Mouse (Mus musculus) intestine, postnatal 0 days (tissue): ENCODE measurements around the gene Ppt2. TPM values are rescaled to one million over a fixed set of nuclear protein-coding genes. Genes with fewer than 3 reads are reported as not detected.
A peak's percentile ranks its signal among the peaks of the same experiment; 100 is the strongest.

Experiments used
- ATAC-seq: fragments of 200-750 bp; cut with Nextera tagmentation; 2 replicates; pipeline ENCODE4 v1.8.0; 2017; ENCODE audit warnings: mild to moderate bottlenecking, moderate TSS enrichment, moderate library complexity
- H3K27ac ChIP-seq: fragments of 300-500 bp; sonication (generic); 2 replicates; pipeline ENCODE4 v1.5.1; 2014; ENCODE audit warnings: mild to moderate bottlenecking, low read depth, low read length, moderate library complexity
- H3K27me3 ChIP-seq: fragments of 300-500 bp; sonication (generic); replicated peaks from 2 replicates; pipeline ENCODE4 v1.6.1; 2014; ENCODE audit warnings: low read length, mixed read lengths; ENCODE audit not compliant: control insufficient read depth, insufficient read depth
- H3K36me3 ChIP-seq: fragments of 300-500 bp; sonication (generic); 2 replicates; pipeline ENCODE4 v1.6.1; 2014; ENCODE audit warnings: mild to moderate bottlenecking, moderate library complexity; ENCODE audit not compliant: control insufficient read depth, insufficient read depth
- H3K4me1 ChIP-seq: fragments of 300-500 bp; sonication (generic); replicated peaks from 2 replicates; pipeline ENCODE4 v1.6.1; 2014; ENCODE audit warnings: antibody characterized with exemption, low read length, mixed read lengths; ENCODE audit not compliant: control insufficient read depth, insufficient read depth
- H3K4me2 ChIP-seq: fragments of 300-500 bp; sonication (generic); replicated peaks from 2 replicates; pipeline ENCODE4 v1.6.1; 2014; ENCODE audit warnings: low read depth, mild to moderate bottlenecking, moderate library complexity
- H3K4me3 ChIP-seq: fragments of 300-500 bp; sonication (generic); 2 replicates; pipeline ENCODE4 v1.5.1; 2014; ENCODE audit warnings: low read depth, low read length
- H3K9ac ChIP-seq: fragments of 300-500 bp; sonication (generic); 2 replicates; pipeline ENCODE4 v1.6.1; 2014; ENCODE audit warnings: mild to moderate bottlenecking, low read depth, low read length
- H3K9me3 ChIP-seq: fragments of 300-500 bp; sonication (generic); 2 replicates; pipeline ENCODE4 v1.6.1; 2016; ENCODE audit warnings: mixed run types; ENCODE audit not compliant: control insufficient read depth
- CTCF ChIP-seq: sonication (generic); IDR thresholded peaks from 2 replicates; pipeline ENCODE4 v1.5.1; 2016; ENCODE audit warnings: low read depth, mild to moderate bottlenecking, control low read depth, antibody characterized with exemption, moderate library complexity
- WGBS: fragments of 180-500 bp; shearing (Covaris S2); extraction: QIAGEN DNeasy Blood & Tissue Kit; methylation state at CpG from one replicate; pipeline ENCODE4 v1.1.7; 2014; 5-methylcytosine and 5-hydroxymethylcytosine counted together
- polyA plus RNA-seq: library from polyadenylated mRNA; unstranded; fragments of >200 nt; fragmentation: Nextera tagmentation; extraction: Ambion mirVana; gene quantifications from 2 replicates; pipeline ENCODE4 v1.2.1, GENCODE M21; 2015

Ppt2 gene
- polyA plus RNA-seq, 1 experiment from 2014 or later, result 17.2 TPM

- peak; percentile 95 for ATAC-seq
- H3K9ac ChIP-seq, result peak within 1 kb of the TSS; percentile 85
- peaks cover 21% of the 10 kb centered on the region; the same call in 1 of the 2 replicates for H3K36me3 ChIP-seq
- H3K4me1 ChIP-seq, result peaks cover 7% of the 10 kb centered on the region; the same call in 1 of the 2 replicates
- TF ChIP-seq CTCF, result no peak
- H3K27me3 ChIP-seq, result no peaks in the 10 kb centered on the region
- H3K9me3 ChIP-seq, result no peaks in the 10 kb centered on the region
- H3K27ac ChIP-seq, result peak within 1 kb of the TSS; percentile 91
- WGBS, result 1% methylated on average over 30 of the region's 30 CpGs
- H3K4me3 ChIP-seq, result peak within 1 kb of the TSS; percentile 79
- peak within 1 kb of the TSS; percentile 91 for H3K4me2 ChIP-seq
Measured at GRCm38 (mm10) chr17:34603375-34604060, 24.8 kb downstream of the Ppt2 start, which contains the start of gene Rnf5. Gene Rnf5, minus strand, starts transcription at chr17:34603690.

GRCm38 (mm10) chr17:34601796-34602195 lies 26.5 kb downstream of the Ppt2 start:
- 85% methylated on average over 11 of the region's 12 CpGs for WGBS
- Histone ChIP-seq H3K27me3 (no peaks in the 10 kb centered on the region), H3K9ac (no peak overlapping the region), H3K4me2 (no peak overlapping the region), H3K4me3 (no peak overlapping the region), H3K27ac (no peak overlapping the region), H3K4me1 (peaks cover 9% of the 10 kb centered on the region; the same call in 1 of the 2 replicates), H3K36me3 (peaks cover 20% of the 10 kb centered on the region; the same call in 1 of the 2 replicates), H3K9me3 (no peaks in the 10 kb centered on the region)
- no peak for TF ChIP-seq CTCF
- ATAC-seq, result no peak

DNA sequence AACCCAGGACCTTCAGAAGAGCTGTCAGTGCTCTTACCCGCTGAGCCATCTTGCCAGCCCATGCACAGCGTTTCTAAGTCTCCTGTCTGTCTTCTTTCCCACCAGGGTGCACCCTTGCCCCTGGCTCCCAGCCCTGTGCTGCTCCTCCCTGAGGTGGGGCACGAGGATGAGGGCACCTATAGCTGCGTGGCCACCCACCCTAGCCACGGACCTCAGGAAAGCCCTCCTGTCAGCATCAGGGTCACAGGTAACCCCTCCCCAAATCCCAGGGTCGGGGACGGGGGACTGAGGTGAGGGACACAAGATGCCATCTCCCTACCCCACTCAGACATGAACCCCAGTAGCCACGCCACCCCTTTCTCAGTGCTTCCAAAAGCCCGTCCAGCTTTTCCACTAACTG lies 28.4 kb downstream of the Ppt2 start:
- Histone ChIP-seq H3K9me3 (no peaks in the 10 kb centered on the region), H3K4me1 (peaks cover 5% of the 10 kb centered on the region; the same call in 1 of the 2 replicates), H3K27ac (no peak overlapping the region), H3K4me2 (no peak overlapping the region), H3K4me3 (no peak overlapping the region), H3K27me3 (no peaks in the 10 kb centered on the region), H3K36me3 (peaks cover 36% of the 10 kb centered on the region; the same call in 1 of the 2 replicates), H3K9ac (no peak overlapping the region)
- ATAC-seq, result no peak
- no peak for TF ChIP-seq CTCF
- WGBS, result 72% methylated on average over 9 of the region's 9 CpGs

DNA sequence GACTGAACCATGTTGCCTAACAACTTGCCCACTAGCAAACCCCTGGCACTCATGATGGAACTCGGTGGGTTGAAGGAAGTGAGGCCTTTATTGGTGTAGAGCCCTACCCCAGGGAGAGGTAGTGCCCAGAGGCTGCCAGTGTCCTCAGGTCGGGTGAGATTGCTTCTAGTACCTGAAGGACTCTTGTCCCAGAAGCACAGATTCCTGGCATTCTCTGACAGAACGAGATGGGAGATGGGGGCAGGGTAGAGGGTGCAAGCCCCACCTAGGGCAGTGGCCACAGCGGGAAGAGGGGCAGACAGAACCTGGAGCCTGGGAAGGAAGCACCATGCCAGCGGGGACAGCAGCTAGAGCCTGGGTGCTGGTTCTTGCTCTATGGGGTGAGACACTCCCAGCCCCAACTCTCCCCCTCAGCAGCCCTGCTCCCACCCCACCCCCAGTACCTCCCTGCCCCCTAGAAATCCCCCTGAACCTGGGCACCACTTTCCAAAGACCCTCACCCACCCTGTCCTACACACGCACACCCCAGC lies 30.7 kb downstream of the Ppt2 start, which contains the start of gene Ager:
Ager (plus strand) TSS at position 297 of the 530 bp plus-strand sequence.
- 0 out of 2 replicates have a peak within 1 kb of the TSS, but pooled peaks have one; percentile 17 for H3K9ac ChIP-seq
- no peak for TF ChIP-seq CTCF
- ATAC-seq, result no peak
- peaks cover 45% of the 10 kb centered on the region; the same call in 1 of the 2 replicates for H3K36me3 ChIP-seq
- 21% methylated on average over 6 of the region's 6 CpGs for WGBS
- H3K9me3 ChIP-seq, result no peaks in the 10 kb centered on the region
- no peak within 1 kb of the TSS for H3K4me3 ChIP-seq
- 0 out of 2 replicates have a peak within 1 kb of the TSS, but pooled peaks have one; percentile 6 for H3K4me2 ChIP-seq
- H3K4me1 ChIP-seq, result peaks cover 2% of the 10 kb centered on the region; the same call in 1 of the 2 replicates
- H3K27me3 ChIP-seq, result no peaks in the 10 kb centered on the region
- H3K27ac ChIP-seq, result no peak within 1 kb of the TSS; the same call in 1 of the 2 replicates

GRCm38 (mm10) chr17:34596098-34596497 lies 32.2 kb downstream of the Ppt2 start:
- Histone ChIP-seq H3K27ac (no peak overlapping the region), H3K9me3 (no peaks in the 10 kb centered on the region), H3K27me3 (no peaks in the 10 kb centered on the region), H3K4me2 (no peak overlapping the region), H3K9ac (no peak overlapping the region), H3K4me1 (peaks cover 2% of the 10 kb centered on the region; the same call in 1 of the 2 replicates), H3K36me3 (peaks cover 38% of the 10 kb centered on the region; the same call in 1 of the 2 replicates), H3K4me3 (no peak overlapping the region)
- WGBS, result 50% methylated on average over 8 of the region's 8 CpGs
- TF ChIP-seq CTCF, result no peak
- no peak for ATAC-seq
